Mouse (Mus musculus) kidney, embryonic 14.5 days (tissue): ENCODE results near the gene Mapkbp1. TPM values are rescaled to one million over a fixed set of nuclear protein-coding genes. Genes with fewer than 3 reads are reported as not detected.
A peak's percentile ranks its signal among the peaks of the same experiment; 100 is the strongest.

Experiments used
- ATAC-seq: fragments of 200-750 bp; cut with Nextera tagmentation; 2 replicates; pipeline ENCODE4 v1.8.0; 2017; ENCODE audit warnings: moderate number of reproducible peaks, mild to moderate bottlenecking, moderate TSS enrichment, moderate library complexity; ENCODE audit not compliant: low FRiP score, low TSS enrichment
- H3K27ac ChIP-seq: fragments of 300-500 bp; sonication (generic); 2 replicates; pipeline ENCODE4 v1.5.1; 2014; ENCODE audit warnings: low read depth, mild to moderate bottlenecking, low read length, moderate library complexity, mixed read lengths
- H3K27me3 ChIP-seq: fragments of 300-500 bp; sonication (generic); 2 replicates; pipeline ENCODE4 v1.6.1; 2014; ENCODE audit warnings: mild to moderate bottlenecking, low read length; ENCODE audit not compliant: control insufficient read depth, insufficient read depth
- H3K36me3 ChIP-seq: fragments of 300-500 bp; sonication (generic); 2 replicates; pipeline ENCODE4 v1.6.1; 2014; ENCODE audit warnings: low read length, mixed read lengths; ENCODE audit not compliant: control insufficient read depth, insufficient read depth
- H3K4me1 ChIP-seq: fragments of 300-500 bp; sonication (generic); 2 replicates; pipeline ENCODE4 v1.6.1; 2014; ENCODE audit warnings: low read length, mixed read lengths; ENCODE audit not compliant: control insufficient read depth, insufficient read depth
- H3K4me2 ChIP-seq: fragments of 300-500 bp; sonication (generic); replicated peaks from 2 replicates; pipeline ENCODE4 v1.6.1; 2014; ENCODE audit warnings: low read depth, mild to moderate bottlenecking, low read length
- H3K4me3 ChIP-seq: fragments of 300-500 bp; sonication (generic); 2 replicates; pipeline ENCODE4 v1.5.1; 2014; ENCODE audit warnings: mild to moderate bottlenecking, low read length
- H3K9ac ChIP-seq: fragments of 300-500 bp; sonication (generic); 2 replicates; pipeline ENCODE4 v1.6.1; 2014; ENCODE audit warnings: low read depth, mild to moderate bottlenecking, low read length, moderate library complexity
- H3K9me3 ChIP-seq: fragments of 300-500 bp; sonication (generic); 2 replicates; pipeline ENCODE4 v1.6.1; 2016; ENCODE audit warnings: low read length; ENCODE audit not compliant: control insufficient read depth
- WGBS: fragments of 180-500 bp; shearing (Covaris S2); extraction: QIAGEN DNeasy Blood & Tissue Kit; methylation state at CpG from one replicate; pipeline ENCODE4 v1.1.7; 2014; 5-methylcytosine and 5-hydroxymethylcytosine counted together
- microRNA-seq: library from miRNA; unstranded; fragments of <30 nt; microRNA quantifications from one replicate; pipeline ENCODE4, GENCODE M21; 2016
- polyA plus RNA-seq: library from polyadenylated mRNA; unstranded; fragments of >200 nt; fragmentation: Nextera tagmentation; extraction: Ambion mirVana; gene quantifications from 2 replicates; pipeline ENCODE4 v1.2.1, GENCODE M21; 2014

The Mapkbp1 gene
- polyA plus RNA-seq, 1 experiment from 2014 or later: 4.0 TPM

DNA sequence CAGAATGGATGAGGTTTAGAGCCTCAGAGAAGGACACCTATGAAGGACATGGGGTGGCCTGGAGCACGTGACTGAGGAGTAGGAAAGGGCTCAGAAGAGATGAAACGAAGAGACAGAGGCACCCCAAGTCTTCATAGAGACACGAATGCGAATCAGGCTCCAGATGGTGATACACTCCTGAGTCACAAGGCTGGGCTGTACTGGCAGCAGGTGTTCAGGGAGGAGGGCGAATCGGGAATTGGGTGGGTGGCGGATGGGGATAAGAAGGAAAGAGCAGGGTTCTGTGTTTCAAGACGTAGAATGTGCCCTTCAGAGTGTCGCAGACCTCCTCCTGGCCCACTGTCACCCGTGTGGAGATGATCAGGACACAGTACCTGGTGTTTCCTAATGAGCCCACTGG is 92.7 kb downstream of the Mapkbp1 start:
- H3K27ac ChIP-seq: no peak overlapping the region
- no peak overlapping the region for H3K4me3 ChIP-seq
- H3K27me3 ChIP-seq: no peaks in the 10 kb centered on the region
- no peaks in the 10 kb centered on the region for H3K9me3 ChIP-seq
- no peak overlapping the region for H3K4me2 ChIP-seq
- no peak overlapping the region for H3K9ac ChIP-seq
- no peak for ATAC-seq
- WGBS: 88% methylated on average over 10 of the region's 10 CpGs
- H3K36me3 ChIP-seq: no peaks in the 10 kb centered on the region
- peaks cover 15% of the 10 kb centered on the region; the same call in 1 of the 2 replicates for H3K4me1 ChIP-seq

DNA sequence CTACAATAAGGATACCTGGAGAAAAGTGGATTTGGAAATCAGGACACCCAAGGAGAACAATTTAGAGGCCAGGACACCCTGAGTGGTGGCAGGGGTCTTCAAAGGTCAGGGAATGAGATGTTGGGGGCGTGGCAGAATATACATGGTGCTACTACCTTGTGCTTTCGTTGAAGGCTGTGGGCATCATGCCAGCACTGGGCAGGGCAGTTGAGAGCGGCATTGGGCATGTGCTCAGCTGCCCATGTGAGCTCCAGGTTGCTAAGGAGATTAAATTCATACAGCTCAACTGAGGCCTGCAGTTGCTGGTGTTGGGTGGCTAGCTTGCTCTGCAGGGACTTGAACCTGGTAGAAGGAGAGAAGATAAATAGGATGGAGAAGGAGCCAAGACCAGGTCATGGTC is 93.7 kb downstream of the Mapkbp1 start:
- Histone ChIP-seq H3K27ac (no peak overlapping the region), H3K36me3 (no peaks in the 10 kb centered on the region), H3K9ac (no peak overlapping the region), H3K27me3 (no peaks in the 10 kb centered on the region), H3K9me3 (no peaks in the 10 kb centered on the region), H3K4me2 (no peak overlapping the region), H3K4me3 (no peak overlapping the region), H3K4me1 (0 out of 2 replicates have a peak, but pooled peaks cover 9% of the 10 kb centered on the region)
- 82% methylated on average over 3 of the region's 3 CpGs for WGBS
- no peak for ATAC-seq

DNA sequence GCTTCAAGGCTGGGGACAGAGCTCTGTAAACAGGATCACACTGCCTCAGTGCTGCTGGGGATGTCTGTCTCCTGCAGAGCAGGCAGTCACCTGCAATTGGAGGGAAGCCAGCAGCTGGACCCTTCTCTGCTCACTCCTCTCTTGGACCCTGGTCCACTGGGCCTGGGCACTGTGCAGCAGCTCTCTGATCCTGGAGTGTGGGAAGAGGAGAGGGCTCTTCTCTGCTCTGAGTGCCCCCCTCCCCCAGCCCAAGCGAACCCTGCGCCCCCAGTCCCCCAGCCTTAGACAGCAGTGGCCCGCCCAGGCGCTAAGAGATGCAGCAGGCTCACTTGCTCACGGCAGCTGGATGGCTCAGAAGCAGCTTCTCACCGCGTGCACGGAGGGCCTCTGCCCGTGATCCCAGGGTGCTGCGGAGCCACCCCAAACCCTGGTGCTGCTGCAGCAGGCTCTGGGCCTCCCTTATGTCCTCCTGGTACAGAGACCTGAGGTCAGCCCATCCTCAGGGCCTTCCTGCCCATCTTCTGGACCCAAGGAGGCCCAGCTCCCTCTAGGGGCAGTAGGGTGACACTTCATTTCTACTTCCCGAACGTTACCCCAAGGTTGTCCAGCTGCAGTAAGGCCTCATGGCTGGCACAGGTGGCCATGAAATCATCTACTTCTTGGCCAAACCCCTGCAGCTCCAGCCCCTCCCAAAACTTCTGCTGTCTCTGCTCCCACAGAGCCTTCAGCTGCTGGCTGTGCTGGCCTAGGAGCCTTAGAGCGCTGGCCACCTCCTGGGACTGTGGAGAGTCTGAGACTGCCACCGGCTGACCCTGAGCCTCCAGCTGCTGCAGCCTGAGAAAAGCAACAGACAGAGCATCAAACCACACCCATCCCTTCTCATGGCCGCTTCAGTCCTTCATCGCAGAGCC is 96.3 kb downstream of the Mapkbp1 start:
- Histone ChIP-seq H3K27ac (no peak overlapping the region), H3K4me2 (no peak overlapping the region), H3K4me1 (no peaks in the 10 kb centered on the region), H3K36me3 (no peaks in the 10 kb centered on the region), H3K4me3 (no peak overlapping the region), H3K9ac (no peak overlapping the region), H3K27me3 (no peaks in the 10 kb centered on the region), H3K9me3 (no peaks in the 10 kb centered on the region)
- WGBS: 43% methylated on average over 16 of the region's 16 CpGs
- ATAC-seq: peak; percentile 62

DNA sequence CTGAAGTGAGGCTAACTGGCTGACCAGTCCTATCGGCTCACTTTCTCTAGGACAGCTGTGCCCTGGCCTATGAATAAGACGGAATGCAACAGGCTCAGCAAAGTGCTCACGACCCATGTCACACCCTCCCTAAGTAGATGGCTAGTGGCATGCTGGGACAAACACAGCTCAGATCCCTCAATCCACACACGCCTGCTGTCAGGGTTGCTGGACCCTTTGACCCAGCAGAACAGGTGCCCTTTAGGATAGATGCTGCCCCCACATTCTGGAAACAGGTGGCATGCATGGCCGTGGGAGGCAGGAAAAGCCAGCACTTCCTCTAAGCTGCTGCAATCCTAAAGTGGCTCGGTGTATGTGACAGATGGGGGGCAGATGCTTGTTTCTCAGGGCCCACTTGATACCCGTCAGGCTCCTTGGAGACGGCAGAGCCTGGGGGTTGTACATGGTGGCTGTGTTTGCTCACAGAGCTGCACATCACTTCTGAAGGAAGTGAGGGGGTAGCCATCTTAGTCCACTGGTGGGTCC is 97.0 kb downstream of the Mapkbp1 start:
- peaks cover under 1% of the 10 kb centered on the region; the same call in 1 of the 2 replicates for H3K27me3 ChIP-seq
- 65% methylated on average over 8 of the region's 8 CpGs for WGBS
- no peaks in the 10 kb centered on the region for H3K36me3 ChIP-seq
- no peak overlapping the region for H3K4me2 ChIP-seq
- no peak overlapping the region for H3K4me3 ChIP-seq
- no peak overlapping the region for H3K27ac ChIP-seq
- H3K9me3 ChIP-seq: no peaks in the 10 kb centered on the region
- no peak overlapping the region for H3K9ac ChIP-seq
- H3K4me1 ChIP-seq: no peaks in the 10 kb centered on the region
- no peak for ATAC-seq

DNA sequence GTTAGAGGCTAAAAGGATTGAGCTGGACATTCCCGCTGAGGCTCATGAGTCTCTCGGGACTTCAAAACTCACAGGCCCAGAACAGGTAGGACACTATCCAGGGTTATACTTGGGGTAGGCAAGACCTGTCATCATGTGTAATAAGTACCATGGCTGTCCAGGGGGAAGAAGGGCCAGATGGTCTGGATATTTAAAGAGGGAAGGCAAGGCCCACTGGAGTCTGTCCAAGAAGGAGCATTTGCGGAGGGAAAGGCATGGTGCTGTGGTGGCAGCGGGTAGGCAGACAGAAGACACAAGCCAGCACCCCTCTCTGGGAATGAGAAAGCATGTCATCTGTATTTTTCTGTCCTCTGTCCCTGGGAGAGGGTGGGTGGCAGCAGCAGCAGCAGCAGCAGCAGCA is 101.6 kb downstream of the Mapkbp1 start:
- H3K27ac ChIP-seq: no peak overlapping the region
- H3K4me3 ChIP-seq: no peak overlapping the region
- no peaks in the 10 kb centered on the region for H3K36me3 ChIP-seq
- peaks cover 17% of the 10 kb centered on the region for H3K27me3 ChIP-seq
- H3K9ac ChIP-seq: no peak overlapping the region
- no peaks in the 10 kb centered on the region for H3K9me3 ChIP-seq
- 91% methylated on average over 4 of the region's 4 CpGs for WGBS
- no peak for ATAC-seq
- no peaks in the 10 kb centered on the region for H3K4me1 ChIP-seq
- H3K4me2 ChIP-seq: no peak overlapping the region

DNA sequence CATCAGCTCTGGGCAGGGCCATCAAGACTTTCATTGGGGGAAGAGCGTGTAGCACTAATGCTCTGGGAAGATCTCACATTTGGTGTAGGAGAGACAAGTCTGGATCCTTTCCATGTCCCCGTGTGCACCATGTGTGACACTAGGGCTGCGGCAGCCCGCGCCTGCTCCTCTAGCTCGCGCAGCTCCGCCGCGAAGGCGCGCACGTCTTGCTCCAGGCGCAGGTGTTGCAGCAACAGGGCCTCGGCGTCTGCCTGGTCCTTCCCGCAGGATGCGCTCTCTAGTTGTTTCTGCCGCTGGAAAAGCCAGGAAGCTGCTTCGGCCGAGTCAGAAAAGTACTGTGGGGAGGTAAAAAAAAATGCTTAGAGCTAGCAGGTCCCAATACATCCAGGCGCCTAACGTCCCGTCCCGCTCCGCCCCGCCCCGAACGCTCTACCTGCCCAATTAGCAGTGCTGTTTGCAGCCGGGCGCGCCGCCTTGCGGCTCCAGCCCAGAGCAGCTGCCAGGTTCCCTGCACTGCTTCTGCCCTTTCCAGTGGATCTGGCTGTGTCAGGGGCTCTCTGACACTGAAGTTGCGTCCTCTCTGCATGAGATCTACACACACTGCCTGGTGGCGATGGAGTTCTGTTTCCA is 103.7 kb downstream of the Mapkbp1 start:
- Histone ChIP-seq H3K9me3 (no peaks in the 10 kb centered on the region), H3K27me3 (peaks cover 17% of the 10 kb centered on the region), H3K9ac (peak overlapping the region; percentile 23; the same call in 1 of the 2 replicates), H3K4me2 (peak overlapping the region; percentile 60), H3K4me1 (no peaks in the 10 kb centered on the region), H3K4me3 (peak overlapping the region; percentile 41), H3K27ac (no peak overlapping the region), H3K36me3 (no peaks in the 10 kb centered on the region)
- peak; percentile 83 for ATAC-seq
- under 1% methylated on average over 36 of the region's 36 CpGs for WGBS

Small RNAs within 50 kb of the gene (microRNA-seq; reads per million reads assigned to microRNA genes)
- not detected for gene Mir7665

Other genes starting within 250 kb of the Mapkbp1 start
- 0.87 and 1.7 TPM in 2 replicates for gene Itpka, start 230.4 kb upstream of the Mapkbp1 start, polyA plus RNA-seq
- 0.50 and 0.72 TPM in 2 replicates for gene Ltk, start 212.3 kb upstream of the Mapkbp1 start, polyA plus RNA-seq
- gene Rpap1, start 185.2 kb upstream of the Mapkbp1 start, polyA plus RNA-seq: 19.4 and 30.6 TPM in 2 replicates
- gene Tyro3, start 175.0 kb upstream of the Mapkbp1 start, polyA plus RNA-seq: 10.2 and 13.8 TPM in 2 replicates
- 30.7 and 41.5 TPM in 2 replicates for gene Mga, start 75.5 kb upstream of the Mapkbp1 start, polyA plus RNA-seq
- gene Jmjd7, start 54.8 kb downstream of the Mapkbp1 start, polyA plus RNA-seq: 22.2 and 26.3 TPM in 2 replicates
- 3.5 and 3.7 TPM in 2 replicates for gene Gm28042, start 54.8 kb downstream of the Mapkbp1 start, polyA plus RNA-seq
- 1.3 and 1.5 TPM in 2 replicates for gene Pla2g4b, start 60.7 kb downstream of the Mapkbp1 start, polyA plus RNA-seq
- 20.1 and 31.8 TPM in 2 replicates for gene Ehd4, start 181.9 kb downstream of the Mapkbp1 start, polyA plus RNA-seq